Mouse (Mus musculus): ENCODE results near the gene Rpp21. TPM values are rescaled to one million over a fixed set of nuclear protein-coding genes. Genes with fewer than 3 reads are reported as not detected.
A peak's percentile ranks its signal among the peaks of the same experiment; 100 is the strongest.

The Rpp21 gene
- total RNA-seq (2017): 51.0 to 53.1 TPM (median 52.6 TPM) in 3 replicates

- no peak for ATAC-seq (replicated peaks; ENCODE audit: insufficient number of reproducible peaks, low FRiP score, low TSS enrichment, poor library complexity, severe bottlenecking)
Observed at GRCm38 (mm10) chr17:36257969-36258368, at the start of gene Rpp21. Gene Rpp21, minus strand, starts transcription at chr17:36258069.

- ATAC-seq (replicated peaks; ENCODE audit: insufficient number of reproducible peaks, low FRiP score, low TSS enrichment, poor library complexity, severe bottlenecking): no peak
Observed at GRCm38 (mm10) chr17:36286390-36286789, 28.5 kb upstream of the Rpp21 start, which contains the start of gene H2-M10.2. Gene H2-M10.2, minus strand, starts transcription at chr17:36286490.

GRCm38 (mm10) chr17:36281521-36282245 lies 23.8 kb upstream of the Rpp21 start:
- ATAC-seq (replicated peaks; ENCODE audit: insufficient number of reproducible peaks, low FRiP score, low TSS enrichment, poor library complexity, severe bottlenecking): no peak

GRCm38 (mm10) chr17:36274776-36275175 lies 16.9 kb upstream of the Rpp21 start:
- no peak for ATAC-seq (replicated peaks; ENCODE audit: insufficient number of reproducible peaks, low FRiP score, low TSS enrichment, poor library complexity, severe bottlenecking)

- no peak for ATAC-seq (replicated peaks; ENCODE audit: insufficient number of reproducible peaks, low FRiP score, low TSS enrichment, poor library complexity, severe bottlenecking)
Observed at GRCm38 (mm10) chr17:36273796-36274195, 15.9 kb upstream of the Rpp21 start.

- ATAC-seq (replicated peaks; ENCODE audit: insufficient number of reproducible peaks, low FRiP score, low TSS enrichment, poor library complexity, severe bottlenecking): no peak
Observed at GRCm38 (mm10) chr17:36272643-36273366, 14.9 kb upstream of the Rpp21 start.

- ATAC-seq (replicated peaks; ENCODE audit: insufficient number of reproducible peaks, low FRiP score, low TSS enrichment, poor library complexity, severe bottlenecking): peak; percentile 67
Observed at GRCm38 (mm10) chr17:36271586-36272256, 13.9 kb upstream of the Rpp21 start, which contains the start of gene Trim39. Gene Trim39, minus strand, starts transcription at chr17:36272247.

GRCm38 (mm10) chr17:36270956-36271585 lies 13.2 kb upstream of the Rpp21 start:
- peak; percentile 52 for ATAC-seq (replicated peaks; ENCODE audit: insufficient number of reproducible peaks, low FRiP score, low TSS enrichment, poor library complexity, severe bottlenecking)

- peak; percentile 60 for ATAC-seq (replicated peaks; ENCODE audit: insufficient number of reproducible peaks, low FRiP score, low TSS enrichment, poor library complexity, severe bottlenecking)
Observed at GRCm38 (mm10) chr17:36265834-36266233, 8.0 kb upstream of the Rpp21 start.

GRCm38 (mm10) chr17:36264273-36264925 lies 6.5 kb upstream of the Rpp21 start:
- no peak for ATAC-seq (replicated peaks; ENCODE audit: insufficient number of reproducible peaks, low FRiP score, low TSS enrichment, poor library complexity, severe bottlenecking)

GRCm38 (mm10) chr17:36261511-36262166 lies 3.8 kb upstream of the Rpp21 start:
- ATAC-seq (replicated peaks; ENCODE audit: insufficient number of reproducible peaks, low FRiP score, low TSS enrichment, poor library complexity, severe bottlenecking): peak; percentile 72

- ATAC-seq (replicated peaks; ENCODE audit: insufficient number of reproducible peaks, low FRiP score, low TSS enrichment, poor library complexity, severe bottlenecking): peak; percentile 73
Observed at GRCm38 (mm10) chr17:36257241-36257947, 475 bp downstream of the Rpp21 start.

- ATAC-seq (replicated peaks; ENCODE audit: insufficient number of reproducible peaks, low FRiP score, low TSS enrichment, poor library complexity, severe bottlenecking): no peak
Observed at GRCm38 (mm10) chr17:36253087-36253600, 4.7 kb downstream of the Rpp21 start.

GRCm38 (mm10) chr17:36252250-36252876 lies 5.5 kb downstream of the Rpp21 start:
- ATAC-seq (replicated peaks; ENCODE audit: insufficient number of reproducible peaks, low FRiP score, low TSS enrichment, poor library complexity, severe bottlenecking): peak; percentile 76

- ATAC-seq (replicated peaks; ENCODE audit: insufficient number of reproducible peaks, low FRiP score, low TSS enrichment, poor library complexity, severe bottlenecking): no peak
Observed at GRCm38 (mm10) chr17:36248886-36249285, 9.0 kb downstream of the Rpp21 start.

- ATAC-seq (replicated peaks; ENCODE audit: insufficient number of reproducible peaks, low FRiP score, low TSS enrichment, poor library complexity, severe bottlenecking): no peak
Observed at GRCm38 (mm10) chr17:36245741-36246140, 12.1 kb downstream of the Rpp21 start.

- ATAC-seq (replicated peaks; ENCODE audit: insufficient number of reproducible peaks, low FRiP score, low TSS enrichment, poor library complexity, severe bottlenecking): no peak
Observed at GRCm38 (mm10) chr17:36244031-36244430, 13.8 kb downstream of the Rpp21 start.

Measured in monocyte, adult 5-6 weeks (primary cell).